Mouse (Mus musculus): Measurements from ENCODE around the gene Map3k14.

DNA sequence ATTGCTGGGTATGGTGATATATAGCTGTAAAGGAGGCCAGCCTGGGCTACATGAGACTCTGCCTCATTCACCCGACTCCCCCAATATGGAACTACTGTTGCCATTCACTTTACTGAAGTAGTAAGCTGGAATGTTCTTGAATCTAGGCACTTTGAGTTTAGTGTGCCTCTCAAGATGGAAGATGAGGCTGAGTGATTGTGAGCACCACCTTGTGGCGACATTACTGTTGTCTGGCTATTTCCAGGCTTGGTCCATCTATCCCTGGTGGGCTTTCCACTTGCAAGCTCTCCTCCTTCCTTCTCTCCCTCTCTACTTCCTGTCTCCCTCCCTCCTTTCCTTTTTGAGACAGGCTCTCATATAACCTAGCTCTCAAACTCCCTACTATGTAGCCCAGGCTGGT, 82.4 kb downstream of the Map3k14 start:
- TF ChIP-seq TAL1 (conservative IDR thresholded peaks at IDR 0.05; ENCODE audit: low read depth, low read length) (no peak), CTCF (IDR thresholded peaks at IDR 0.05; ENCODE audit: low read depth, low read length) (no peak), POLR2AphosphoS5 (IDR thresholded peaks at IDR 0.05; ENCODE audit: insufficient replicate concordance, low read depth, low read length) (no peak), GATA1 (IDR thresholded peaks at IDR 0.05; ENCODE audit: borderline replicate concordance, low read length) (no peak)
